Mouse (Mus musculus) Patski (cell line): ENCODE measurements around the gene Prdm16. TPM values are rescaled to one million over a fixed set of nuclear protein-coding genes. Genes with fewer than 3 reads are reported as not detected.

Experiments
- ATAC-seq: fragments of 100-300 bp; one replicate; pipeline ENCODE4 v1.8.0; 2021
- CTCF ChIA-PET: fragments of 350-600 bp; sonication (Branson Sonifier 250); formaldehyde crosslinking; loops from one replicate; lab custom pipeline; 2022; ENCODE audit warnings: inconsistent platforms; lab: Charles Lee
- POLR2A ChIA-PET: fragments of 350-600 bp; sonication (Branson Sonifier 250); formaldehyde crosslinking; loops from one replicate; lab custom pipeline; 2022; ENCODE audit warnings: antibody characterized with exemption, inconsistent platforms; lab: Charles Lee
- DNase-seq: peaks from one replicate; pipeline ENCODE4 v3.0.0-alpha.2; 2011; ENCODE audit warnings: low read depth, low spot score
- H3K27me3 ChIP-seq: fragments of 371-371 bp; one replicate; pipeline ENCODE4 v1.5.1; 2021
- CTCF ChIP-seq: fragments of 100-300 bp; IDR thresholded peaks from one replicate; pipeline ENCODE4 v1.5.1; 2021
- in situ Hi-C: fragments of 300-500 bp; cut with MboI; formaldehyde crosslinking; loops from 3 replicates; pipeline ENCODE4 v1.11.1; 2018; ENCODE audit warnings: low pct_unique_long_range_greater_than_20kb, mixed read lengths
- polyA plus RNA-seq: library from polyadenylated mRNA; unstranded; gene quantifications from one replicate; pipeline ENCODE4 v1.2.3, GENCODE M21; 2021

The Prdm16 gene
- polyA plus RNA-seq, 1 experiment from 2014 or later: not detected

DNA sequence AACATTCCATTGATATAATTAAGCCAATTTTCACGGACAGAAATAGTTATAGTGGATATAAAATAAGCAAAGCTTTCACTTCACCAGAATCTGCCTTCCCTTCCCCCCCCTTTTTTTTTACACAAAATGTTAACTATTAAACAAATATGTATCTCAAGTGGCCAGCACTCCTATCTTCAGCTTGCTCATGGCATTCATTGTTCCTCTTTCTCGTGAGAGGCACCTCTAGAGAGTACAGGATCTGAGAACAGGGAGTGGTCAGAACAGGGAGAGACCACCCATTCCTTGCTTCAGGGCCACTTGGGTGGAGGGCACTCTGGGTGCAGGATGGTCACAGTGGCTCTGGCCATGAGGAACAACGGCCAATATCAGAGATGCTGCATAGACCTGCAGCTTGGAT is 5.9 kb downstream of the Prdm16 start:
- H3K27me3 ChIP-seq: peaks cover 21% of the 10 kb centered on the region
- in situ Hi-C loops: no loop called here
- TF ChIP-seq CTCF: no peak
- DNase-seq (no peak), ATAC-seq (no peak)
- ChIA-PET CTCF (no interaction called here), POLR2A (no interaction called here)

DNA sequence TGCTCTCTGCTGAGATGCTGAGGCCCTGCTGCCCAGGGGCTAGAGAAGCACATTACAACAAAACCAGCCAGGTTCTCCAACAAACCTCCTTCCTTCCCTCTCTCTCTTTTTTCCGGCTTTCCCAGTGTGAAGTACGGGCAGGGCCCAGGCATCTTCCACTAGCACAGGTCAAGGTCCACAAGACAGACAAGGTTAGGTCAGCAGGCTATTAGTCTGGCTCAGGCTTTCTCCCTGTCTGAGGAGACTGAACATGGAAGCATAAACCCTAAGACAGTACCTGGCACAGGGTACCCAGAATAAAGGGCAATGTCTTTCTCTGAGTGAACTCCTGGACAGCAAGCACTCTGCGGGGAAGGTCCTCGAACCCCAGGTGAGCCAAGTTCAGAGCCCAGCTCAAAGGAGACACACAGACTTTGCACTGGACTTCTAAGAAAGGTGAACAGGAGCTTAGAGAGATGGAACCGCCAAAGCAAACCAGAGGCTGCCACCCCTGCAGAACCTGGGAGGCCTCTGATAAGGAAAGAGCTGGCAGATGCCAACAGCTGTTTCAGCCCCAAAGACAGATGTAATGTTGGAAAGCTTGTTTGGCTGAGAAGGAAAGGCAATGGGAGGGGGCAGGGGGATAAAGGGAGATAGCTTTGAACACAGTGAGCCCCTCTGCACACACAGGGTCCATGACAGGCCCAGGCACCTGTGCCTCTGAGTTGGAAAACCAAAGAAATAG is 9.1 kb downstream of the Prdm16 start:
- POLR2A ChIA-PET: no interaction called here

DNA sequence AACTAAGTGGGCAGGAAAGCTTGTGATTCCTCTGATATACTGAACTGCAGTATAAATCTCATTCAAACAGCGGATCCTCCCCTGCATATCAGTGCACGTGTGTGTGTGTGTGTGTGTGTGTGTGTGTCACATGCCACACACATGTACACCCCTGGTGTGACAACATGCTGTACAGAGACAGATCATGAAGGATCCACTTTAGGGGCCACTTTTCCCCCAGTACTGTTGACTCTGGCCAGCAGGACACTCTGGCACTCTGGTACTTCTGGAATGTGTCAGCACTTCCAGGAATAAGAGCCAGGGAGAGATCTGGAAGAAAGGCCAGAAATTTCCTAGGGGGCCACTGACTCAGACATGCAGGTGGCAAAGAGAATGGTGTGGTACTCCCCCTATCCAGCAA is 10.4 kb downstream of the Prdm16 start:
- ChIA-PET CTCF (no interaction called here), POLR2A (no interaction called here)
- TF ChIP-seq CTCF: no peak
- ATAC-seq: no peak
- H3K27me3 ChIP-seq: peaks cover 10% of the 10 kb centered on the region
- in situ Hi-C loops: no loop called here
- DNase-seq: no peak

More for the DNA sequence above, 9.1 kb downstream of the Prdm16 start:
- in situ Hi-C loops: no loop called here
- peaks cover 10% of the 10 kb centered on the region for H3K27me3 ChIP-seq
- CTCF ChIA-PET: no interaction called here
- ATAC-seq: no peak
- TF ChIP-seq CTCF: no peak
- DNase-seq: no peak

DNA sequence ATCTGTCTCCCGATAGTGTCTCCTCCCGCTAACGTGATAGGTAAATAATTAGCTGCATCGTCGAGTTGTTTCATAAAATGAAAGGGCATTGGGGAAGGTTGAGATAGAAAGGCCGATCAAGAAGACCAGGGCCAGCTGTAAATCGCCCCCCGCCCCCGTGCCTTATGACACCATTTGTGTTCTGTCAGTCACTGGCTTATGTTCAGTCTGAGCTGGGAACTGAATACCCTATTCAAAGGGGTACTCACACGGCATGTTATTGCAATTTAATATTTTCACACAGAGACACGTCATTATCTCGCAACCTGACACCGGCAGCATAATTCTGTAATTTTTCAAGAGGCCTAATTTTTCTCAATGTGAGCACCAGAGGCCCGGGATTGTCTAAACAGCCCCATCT is 11.0 kb downstream of the Prdm16 start:
- TF ChIP-seq CTCF: no peak
- ChIA-PET CTCF (no interaction called here), POLR2A (no interaction called here)
- ATAC-seq (no peak), DNase-seq (no peak)
- in situ Hi-C loops: no loop called here
- peaks cover 10% of the 10 kb centered on the region for H3K27me3 ChIP-seq

DNA sequence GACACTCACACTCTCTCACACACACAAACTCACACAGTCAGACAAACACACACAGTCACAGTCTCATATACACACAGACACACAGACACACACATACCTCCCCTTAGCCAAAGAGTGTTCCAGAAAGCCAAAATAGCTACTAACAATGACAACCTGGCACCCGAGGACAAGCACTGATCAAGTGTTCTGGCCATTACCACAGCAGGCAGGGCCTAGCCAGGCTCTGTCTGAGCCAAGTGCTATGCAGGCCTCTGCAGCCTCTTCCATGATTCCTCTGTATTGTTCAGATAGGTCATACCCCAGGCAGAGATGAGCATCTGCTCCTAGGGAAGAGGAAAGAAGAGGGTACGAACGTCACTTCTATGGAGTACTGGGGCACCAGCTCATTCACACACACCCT is 13.4 kb downstream of the Prdm16 start:
- DNase-seq (no peak), ATAC-seq (no peak)
- in situ Hi-C loops: no loop called here
- peaks cover 16% of the 10 kb centered on the region for H3K27me3 ChIP-seq
- TF ChIP-seq CTCF: no peak
- POLR2A ChIA-PET: no interaction called here
- CTCF ChIA-PET: no interaction called here

DNA sequence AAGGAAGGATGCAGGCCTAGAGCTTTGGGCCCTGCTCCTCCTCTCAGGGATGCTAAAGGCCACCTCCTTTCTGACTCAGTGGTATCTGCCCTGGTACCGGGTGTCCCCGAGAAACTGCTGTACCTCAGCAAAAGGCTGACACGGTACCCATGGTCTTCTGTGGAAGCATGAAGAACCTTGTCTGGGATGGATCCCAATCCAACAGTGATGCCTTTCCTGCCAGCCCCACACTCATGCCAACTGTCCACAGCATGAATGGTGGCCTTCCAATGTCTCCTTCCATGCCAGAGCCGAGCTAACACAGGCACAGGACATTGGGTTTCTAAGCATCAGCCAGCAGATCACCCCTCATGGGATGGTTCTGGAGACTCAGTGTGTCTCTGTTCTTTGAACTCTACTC is 14.2 kb downstream of the Prdm16 start:
- DNase-seq (no peak), ATAC-seq (no peak)
- TF ChIP-seq CTCF: no peak
- peaks cover 16% of the 10 kb centered on the region for H3K27me3 ChIP-seq
- ChIA-PET CTCF (no interaction called here), POLR2A (no interaction called here)
- in situ Hi-C loops: no loop called here

DNA sequence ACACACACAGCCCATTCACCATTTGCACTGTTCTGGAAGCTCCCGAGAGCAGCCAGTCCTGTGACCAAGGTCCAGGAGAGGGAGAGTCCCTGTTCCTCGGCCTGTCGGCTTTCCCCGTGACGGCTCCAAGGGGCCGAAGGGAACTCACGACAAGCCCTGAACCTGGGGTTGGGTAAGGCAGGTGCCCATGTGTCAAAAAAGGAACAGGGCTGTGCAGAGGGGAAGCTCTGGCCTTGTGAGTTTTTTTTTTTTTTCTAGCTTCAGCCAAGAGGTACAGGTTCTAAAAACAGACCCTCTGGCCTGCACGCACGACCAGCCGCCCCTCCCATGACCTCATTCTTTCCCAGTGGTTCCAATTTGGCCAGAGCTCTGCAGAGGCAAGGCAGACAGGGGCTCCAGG is 25.5 kb downstream of the Prdm16 start:
- peaks cover 21% of the 10 kb centered on the region for H3K27me3 ChIP-seq
- TF ChIP-seq CTCF: no peak
- no peak for DNase-seq
- in situ Hi-C loops: no loop called here
- POLR2A ChIA-PET: no interaction called here
- CTCF ChIA-PET: no interaction called here
- ATAC-seq: no peak

DNA sequence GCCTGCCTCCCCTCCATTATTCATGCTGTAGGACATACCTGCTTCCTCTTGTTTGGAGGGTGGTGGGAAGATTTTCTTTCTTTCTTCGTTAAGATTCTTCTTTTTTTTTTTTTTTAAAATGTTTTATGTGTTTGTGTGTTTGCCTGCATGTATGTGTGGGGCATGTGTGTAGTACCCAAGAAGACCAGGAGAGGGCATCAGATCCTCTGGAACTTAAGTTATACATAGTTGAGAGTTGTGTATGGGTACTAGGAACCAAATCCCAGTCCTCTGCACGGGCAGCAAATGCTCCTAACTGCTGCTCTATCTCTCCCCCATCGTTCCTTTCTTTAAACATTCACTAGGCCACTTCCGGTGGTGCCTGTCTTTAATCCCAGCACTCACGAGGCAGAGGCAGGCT is 28.9 kb downstream of the Prdm16 start:
- TF ChIP-seq CTCF: no peak
- ChIA-PET CTCF (no interaction called here), POLR2A (no interaction called here)
- in situ Hi-C loops: no loop called here
- ATAC-seq: no peak
- no peak for DNase-seq
- H3K27me3 ChIP-seq: peaks cover 2% of the 10 kb centered on the region

DNA sequence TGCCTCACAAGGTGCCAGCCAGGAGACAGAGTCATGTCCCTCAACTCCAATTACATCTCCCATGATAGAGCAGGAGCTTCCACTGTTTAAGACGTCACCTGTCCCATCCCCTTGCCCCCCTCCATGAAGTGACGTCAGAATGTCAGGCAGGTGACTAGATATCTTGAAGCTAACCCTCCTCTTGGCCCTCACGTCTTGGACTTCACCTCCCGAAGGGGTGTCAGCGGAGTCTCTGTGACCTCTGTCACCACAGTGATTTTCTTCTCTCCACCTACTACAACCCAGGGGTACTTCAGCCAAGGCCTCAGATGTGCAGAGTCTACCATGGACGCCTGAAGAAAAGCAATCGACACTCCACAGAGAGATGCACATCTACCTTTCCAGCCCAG is 32.2 kb downstream of the Prdm16 start:
- no peaks in the 10 kb centered on the region for H3K27me3 ChIP-seq
- no peak for TF ChIP-seq CTCF
- ChIA-PET POLR2A (no interaction called here), CTCF (no interaction called here)
- ATAC-seq (no peak), DNase-seq (no peak)
- in situ Hi-C loops: no loop called here

DNA sequence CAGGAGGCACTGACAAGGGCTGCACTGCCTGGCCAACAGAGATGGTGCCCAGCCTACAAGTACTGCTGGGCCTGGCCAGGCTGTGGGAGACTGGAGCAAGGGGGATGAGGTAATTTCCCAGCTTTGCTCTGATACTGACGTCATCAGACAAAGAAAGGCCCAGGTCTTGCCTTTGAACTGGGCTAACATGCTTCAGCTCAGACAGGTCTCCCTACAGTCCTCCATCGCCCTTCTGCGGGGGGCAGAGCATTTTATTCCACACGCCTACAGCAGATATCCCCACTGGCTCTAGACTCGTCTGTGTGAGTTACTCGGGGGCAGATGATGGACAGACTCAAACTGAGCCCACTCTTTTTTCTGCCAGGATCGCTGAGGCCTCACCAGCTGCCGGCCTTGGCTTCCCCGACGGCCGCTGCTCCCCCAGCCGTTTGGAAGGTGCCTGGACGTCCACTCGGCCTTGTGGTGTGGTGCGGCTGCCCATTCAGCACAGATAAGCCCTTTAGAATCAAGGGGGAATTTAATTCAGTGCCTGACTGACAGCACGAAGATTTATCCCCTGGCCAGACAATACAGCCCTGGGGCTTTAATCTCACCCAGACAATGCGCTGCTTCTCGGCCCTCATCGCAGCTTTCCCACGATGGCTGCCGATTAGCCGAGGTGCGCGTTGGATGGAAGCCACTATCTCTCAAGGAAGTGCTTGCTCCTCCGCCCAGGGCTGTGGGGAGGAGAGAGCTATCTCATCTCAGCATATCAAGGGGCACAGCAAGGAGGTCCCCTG is 32.8 kb downstream of the Prdm16 start:
- in situ Hi-C loops: no loop called here
- DNase-seq: no peak
- TF ChIP-seq CTCF: no peak
- H3K27me3 ChIP-seq: no peaks in the 10 kb centered on the region
- CTCF ChIA-PET: no interaction called here
- no peak for ATAC-seq
- POLR2A ChIA-PET: no interaction called here

DNA sequence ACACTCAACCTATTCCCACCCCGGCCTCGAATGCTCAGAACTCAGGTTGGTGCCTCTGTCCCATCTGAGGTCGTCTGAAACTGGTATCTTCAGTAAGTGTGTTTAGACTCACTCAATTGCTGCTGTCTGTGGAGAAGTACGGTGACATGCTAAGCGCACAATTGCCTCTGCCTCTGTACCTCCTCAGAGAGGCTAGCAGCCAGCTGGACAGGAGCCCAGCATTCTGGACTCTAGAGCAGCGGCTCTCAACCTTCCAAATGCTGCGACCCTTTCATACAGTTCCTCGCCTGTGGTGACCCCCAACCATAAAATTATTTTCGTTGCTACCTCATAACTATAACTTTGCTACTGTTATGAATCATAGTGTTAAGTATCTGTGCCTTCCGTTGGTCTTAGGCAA is 34.3 kb downstream of the Prdm16 start:
- CTCF ChIA-PET: no interaction called here
- TF ChIP-seq CTCF: no peak
- no peak for ATAC-seq
- in situ Hi-C loops: no loop called here
- DNase-seq: no peak
- peaks cover 7% of the 10 kb centered on the region for H3K27me3 ChIP-seq
- POLR2A ChIA-PET: no interaction called here
